Mouse (Mus musculus): ENCODE results near the gene Rusc2.

The Rusc2 gene

DNA sequence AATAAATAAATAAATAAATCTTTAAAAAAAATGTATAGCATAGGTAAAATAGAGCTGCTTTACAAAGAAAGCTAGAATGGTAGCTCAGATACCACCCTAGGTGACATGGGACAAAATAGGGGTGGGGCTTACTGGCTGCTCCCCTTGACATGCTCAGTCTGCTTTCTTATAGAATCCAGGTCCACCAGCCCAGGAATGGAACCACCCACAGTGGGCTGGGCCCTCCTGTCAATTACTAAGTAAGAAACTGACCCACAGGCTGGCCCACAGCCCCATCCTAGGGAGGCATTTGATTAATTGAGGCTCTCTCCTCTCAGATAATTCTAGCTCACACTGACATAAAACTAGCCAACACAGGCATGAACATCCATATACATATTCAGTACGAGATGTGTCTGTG is 51.1 kb downstream of the Rusc2 start:
- DNase-seq (ENCODE audit: extremely low read depth, low read depth, low spot score), result no peak

DNA sequence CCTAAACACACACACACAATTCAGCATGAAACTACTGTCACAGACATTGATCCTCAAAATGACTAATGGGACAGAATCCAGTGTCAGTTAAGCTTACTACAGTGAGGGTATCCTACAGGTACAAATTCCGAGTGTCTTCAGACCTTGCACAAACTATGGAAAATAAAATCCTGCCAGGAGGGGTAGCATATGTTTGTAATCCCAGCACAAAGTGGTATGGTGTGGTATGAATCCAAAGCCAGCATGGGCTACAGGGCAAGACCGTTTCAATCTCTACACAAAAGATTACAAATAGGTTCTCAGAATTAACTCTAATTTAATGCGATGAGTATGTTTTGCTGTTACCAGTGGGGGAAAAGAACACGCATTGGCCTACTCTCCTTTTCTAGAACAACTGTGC is 59.9 kb downstream of the Rusc2 start, which contains the start of gene Tesk1:
Gene Tesk1, plus strand, starts transcription at position 301 of the 400 bp plus-strand sequence.
- no peak for DNase-seq (ENCODE audit: extremely low read depth, low read depth, low spot score)

DNA sequence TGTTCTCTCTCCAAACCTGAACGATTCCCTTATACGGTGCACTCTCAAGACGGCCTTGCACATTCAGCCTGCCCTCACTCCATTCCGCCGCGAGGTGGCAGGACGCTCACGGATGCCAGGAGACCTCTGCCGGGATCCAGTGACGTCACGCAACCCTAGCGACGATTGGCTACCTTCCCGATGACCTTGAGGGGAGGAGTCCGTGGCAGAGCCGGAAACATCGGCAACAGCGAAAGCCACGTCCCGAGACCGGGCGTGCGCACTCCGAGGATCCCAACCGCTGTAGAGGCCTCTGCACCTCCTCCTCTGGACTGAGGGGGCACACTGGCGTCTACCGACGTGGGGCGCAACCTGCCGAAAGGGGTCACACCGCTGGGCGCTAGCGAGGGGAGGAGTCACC is 60.3 kb downstream of the Rusc2 start:
- DNase-seq (ENCODE audit: extremely low read depth, low read depth, low spot score), result peak; percentile 66

DNA sequence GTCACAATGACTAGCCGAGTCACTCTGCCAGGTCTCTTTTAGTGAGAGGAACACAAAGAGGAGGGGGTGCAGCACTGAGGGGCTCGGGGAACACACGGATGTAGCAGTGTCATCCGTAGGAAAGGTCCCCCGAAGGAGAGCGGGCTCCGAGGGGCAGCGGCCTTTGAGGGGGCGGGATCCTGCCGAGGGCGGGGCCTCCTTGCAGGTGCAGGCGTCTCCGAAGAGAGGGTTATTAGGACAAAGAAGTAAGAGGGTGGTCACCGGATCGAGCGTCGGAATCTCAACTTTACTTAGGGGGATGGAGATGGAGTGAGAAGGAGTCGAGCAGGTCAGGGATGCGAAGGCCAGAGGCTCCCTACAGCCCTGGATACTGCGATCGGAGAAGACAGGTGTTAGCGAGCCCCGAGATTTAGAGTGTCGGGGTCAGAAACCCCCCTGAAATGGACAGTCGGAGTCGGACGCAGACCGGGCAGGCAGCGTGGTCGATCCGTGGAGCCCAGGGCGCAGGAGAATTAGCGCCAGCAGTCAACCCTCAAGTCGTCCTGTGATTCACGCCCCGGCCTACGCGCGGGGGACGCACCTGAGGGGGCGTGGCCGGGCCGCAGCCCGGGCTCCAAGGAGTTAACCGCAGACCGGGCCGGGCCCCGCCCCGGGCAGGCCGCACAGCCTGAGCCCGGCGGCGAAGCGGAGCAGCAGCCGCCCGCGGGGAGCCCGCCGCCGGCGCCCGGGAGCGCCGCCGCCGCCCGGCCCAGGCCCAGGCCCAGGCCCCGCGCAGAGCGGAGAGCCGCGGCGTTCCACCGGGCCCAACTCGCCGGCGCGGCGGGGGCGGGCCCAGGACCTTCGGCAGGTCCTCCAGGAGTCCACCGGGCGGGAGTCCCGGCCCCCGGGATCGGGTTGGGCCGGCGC is 60.9 kb downstream of the Rusc2 start:
- no peak for DNase-seq (ENCODE audit: extremely low read depth, low read depth, low spot score)

DNA sequence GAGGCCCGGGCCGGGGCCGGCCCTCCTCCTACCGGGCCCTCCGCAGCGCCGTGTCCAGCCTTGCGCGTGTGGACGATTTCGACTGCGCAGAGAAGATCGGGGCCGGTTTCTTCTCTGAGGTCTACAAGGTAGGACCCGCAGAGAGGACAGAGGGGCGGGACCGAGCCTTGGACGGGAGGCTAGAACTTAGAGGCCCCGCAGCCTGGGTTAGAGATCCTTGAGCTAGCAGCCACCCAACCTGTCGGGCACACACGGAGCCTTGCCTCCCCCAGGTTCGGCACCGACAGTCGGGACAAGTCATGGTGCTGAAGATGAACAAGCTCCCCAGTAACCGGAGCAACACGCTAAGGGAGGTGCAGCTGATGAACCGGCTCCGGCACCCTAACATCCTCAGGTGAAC is 61.7 kb downstream of the Rusc2 start:
- DNase-seq (ENCODE audit: extremely low read depth, low read depth, low spot score), result no peak

DNA sequence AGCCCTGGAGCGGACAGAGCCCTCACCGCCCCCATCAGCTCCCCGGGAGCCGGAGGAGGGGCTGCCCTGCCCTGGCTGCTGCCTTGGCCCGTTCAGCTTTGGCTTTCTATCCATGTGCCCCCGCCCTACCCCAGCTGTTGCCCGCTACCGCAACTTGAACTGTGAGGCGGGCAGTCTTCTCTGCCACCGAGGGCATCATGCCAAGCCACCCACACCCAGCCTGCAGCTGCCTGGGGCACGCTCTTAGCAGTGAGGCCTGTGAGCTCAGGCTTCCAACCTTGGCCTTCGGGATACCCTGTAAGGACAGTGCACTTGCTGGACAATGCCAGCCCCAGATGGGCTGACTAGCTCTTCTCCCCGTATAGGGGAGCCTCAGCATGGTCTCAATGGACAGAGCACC is 65.5 kb downstream of the Rusc2 start:
- DNase-seq (ENCODE audit: extremely low read depth, low read depth, low spot score), result no peak

DNA sequence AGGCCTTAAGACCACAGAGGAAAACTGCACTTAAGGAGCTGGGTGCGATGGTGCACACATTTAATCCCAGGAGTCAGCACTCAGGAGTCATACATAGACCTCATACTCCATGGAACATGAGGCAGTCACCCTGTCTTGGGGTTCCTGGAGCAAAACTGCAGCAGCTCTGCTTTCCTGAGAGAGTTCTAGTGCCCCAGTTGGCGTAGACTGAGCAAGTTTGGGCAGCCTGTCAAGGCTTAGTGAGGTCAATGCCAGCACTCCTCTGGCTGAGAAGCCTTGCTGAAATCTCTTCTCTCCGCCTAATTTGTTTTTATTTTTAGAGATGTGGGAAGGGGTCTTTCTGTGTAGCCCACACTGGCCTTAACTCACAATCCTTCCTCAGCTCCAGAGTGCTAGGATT is 66.8 kb downstream of the Rusc2 start:
- DNase-seq (ENCODE audit: extremely low read depth, low read depth, low spot score), result no peak

DNA sequence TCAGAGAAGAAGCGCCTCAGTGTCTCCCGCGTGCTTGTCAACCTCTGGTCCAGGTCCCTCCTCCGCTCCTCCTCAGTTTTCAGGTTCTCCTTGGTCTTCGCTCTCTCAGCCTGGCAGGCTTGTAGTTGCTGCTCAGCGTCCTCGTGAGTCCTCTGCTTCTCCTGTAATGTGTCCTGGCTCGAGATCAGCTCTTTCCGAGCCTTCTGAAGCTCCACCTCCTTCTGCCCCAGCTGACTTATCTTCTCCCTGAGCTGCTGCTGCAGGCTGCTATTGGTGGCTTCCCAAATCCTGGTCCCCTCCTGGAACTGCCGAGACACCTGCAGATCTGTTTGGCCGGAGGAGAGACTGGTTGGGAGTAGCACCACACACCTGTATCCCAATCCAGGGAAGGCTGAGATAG is 70.5 kb downstream of the Rusc2 start:
- no peak for DNase-seq (ENCODE audit: extremely low read depth, low read depth, low spot score)

DNA sequence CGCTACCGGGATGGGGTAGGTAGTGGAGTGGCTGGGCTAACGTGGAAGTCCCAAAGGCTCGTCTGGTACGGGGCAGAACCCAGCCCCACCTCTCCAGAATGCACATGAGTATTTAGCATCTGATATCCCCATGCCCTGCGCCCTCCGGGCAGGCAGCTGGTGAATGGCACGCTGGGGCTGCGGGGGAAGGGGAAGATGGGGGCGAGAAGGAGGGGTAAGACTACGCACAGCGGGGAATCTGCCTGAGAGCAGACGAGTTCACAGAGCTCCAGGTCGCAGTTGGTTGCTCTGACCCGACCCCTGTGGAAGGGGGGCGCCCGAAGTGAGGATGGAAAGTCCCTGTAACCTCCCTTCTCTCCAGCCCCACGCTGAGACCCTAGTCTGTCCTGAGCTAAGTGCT is 71.6 kb downstream of the Rusc2 start:
- no peak for DNase-seq (ENCODE audit: extremely low read depth, low read depth, low spot score)

DNA sequence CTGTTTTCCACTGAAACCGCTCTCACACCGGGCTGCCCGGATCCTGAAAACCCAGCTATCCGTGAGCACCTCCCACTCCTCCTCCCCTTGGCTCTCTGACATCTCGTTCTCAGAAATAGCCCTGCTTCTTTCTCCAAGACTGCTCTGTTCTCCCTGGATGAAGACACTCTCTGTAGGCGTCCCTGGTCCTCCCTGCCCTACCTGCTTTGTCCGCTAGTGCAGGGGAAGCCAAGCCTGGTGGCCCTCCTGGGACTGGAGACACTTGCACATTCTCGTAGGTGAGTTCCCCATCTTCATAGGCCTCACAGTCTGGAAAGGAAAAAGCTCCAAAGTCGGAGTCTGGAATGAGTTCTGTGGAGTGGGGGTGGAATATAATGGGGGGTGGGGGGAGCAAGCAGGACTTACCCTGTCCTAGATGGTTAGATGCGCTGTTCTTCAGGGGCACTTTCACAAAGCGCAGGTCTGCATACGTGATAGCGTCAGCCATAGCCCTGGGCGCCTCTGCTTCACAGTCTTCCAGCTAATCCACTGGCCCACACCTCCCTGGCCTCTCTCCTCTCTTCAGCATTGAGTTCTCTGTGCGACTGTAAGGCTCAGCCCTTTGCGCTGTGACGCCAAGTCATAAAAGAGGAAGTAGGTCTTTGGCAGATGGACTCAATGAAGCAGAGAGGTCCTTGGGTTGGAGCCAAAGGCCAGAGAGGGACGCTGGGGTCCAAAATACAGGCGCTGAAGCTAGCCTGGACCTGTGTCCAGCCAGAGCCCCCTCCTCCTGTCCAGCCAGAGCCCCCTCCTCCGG is 72.5 kb downstream of the Rusc2 start, which contains the start of gene Cd72:
Gene Cd72, minus strand, starts transcription at position 588 of the 796 bp plus-strand sequence.
- no peak for DNase-seq (ENCODE audit: extremely low read depth, low read depth, low spot score)

DNA sequence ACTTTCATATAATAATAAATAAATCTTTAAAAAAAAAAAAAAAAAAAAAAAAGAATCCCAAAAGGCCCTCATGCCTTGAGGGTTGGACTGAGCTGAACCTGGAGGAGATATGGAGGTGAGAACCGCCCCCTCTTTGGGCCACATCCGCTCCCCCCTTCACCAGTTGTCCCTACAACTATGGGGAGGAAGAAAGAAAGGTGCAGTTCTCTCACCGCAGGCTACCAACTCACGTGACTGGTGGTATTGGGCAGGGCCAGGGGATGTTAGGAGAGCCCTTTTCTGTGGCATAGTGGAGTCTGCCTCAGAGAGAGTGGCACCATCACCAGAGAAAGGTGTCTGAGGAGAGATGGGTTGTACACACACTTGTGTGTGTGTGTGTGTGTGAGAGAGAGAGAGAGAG is 74.7 kb downstream of the Rusc2 start:
- no peak for DNase-seq (ENCODE audit: extremely low read depth, low read depth, low spot score)

DNA sequence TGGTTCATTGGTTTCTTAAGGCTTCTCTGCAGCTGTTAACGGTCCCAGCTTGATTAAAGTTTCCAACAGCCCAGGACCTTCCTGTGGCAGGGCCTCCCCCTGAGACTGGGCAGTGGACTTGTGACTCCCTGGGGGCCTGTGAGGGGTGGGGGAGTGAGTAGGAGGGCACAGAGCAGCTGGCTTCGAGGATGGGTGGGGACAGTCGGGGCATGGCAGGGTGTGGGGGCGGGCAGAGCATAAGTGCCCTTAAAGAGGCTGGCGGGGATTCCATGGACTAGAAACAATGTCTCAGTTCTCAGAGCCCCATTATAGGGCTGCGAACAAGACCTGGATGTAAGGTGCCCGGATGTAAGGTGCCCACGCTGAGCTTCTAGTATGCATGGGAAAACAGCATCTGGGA is 75.3 kb downstream of the Rusc2 start:
- DNase-seq (ENCODE audit: extremely low read depth, low read depth, low spot score), result no peak

DNA sequence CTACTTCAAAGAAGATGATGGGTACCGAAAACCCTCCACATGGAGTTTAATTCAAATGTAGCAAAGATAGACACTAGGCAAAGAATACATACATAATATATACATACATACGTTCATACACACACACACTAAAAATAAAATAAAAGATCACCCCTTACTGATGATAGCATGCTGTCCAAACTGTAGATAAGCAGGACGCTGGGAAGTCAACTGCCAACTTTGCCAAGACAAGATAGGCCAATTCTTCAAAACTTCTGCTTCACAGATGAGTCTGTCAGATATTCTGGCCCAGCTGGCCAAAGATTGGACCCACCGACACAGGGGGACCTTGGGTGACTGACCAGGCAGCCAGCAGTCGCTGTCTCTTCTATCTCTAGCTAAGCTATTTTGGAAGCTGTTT is 81.3 kb downstream of the Rusc2 start:
- no peak for DNase-seq (ENCODE audit: extremely low read depth, low read depth, low spot score)

DNA sequence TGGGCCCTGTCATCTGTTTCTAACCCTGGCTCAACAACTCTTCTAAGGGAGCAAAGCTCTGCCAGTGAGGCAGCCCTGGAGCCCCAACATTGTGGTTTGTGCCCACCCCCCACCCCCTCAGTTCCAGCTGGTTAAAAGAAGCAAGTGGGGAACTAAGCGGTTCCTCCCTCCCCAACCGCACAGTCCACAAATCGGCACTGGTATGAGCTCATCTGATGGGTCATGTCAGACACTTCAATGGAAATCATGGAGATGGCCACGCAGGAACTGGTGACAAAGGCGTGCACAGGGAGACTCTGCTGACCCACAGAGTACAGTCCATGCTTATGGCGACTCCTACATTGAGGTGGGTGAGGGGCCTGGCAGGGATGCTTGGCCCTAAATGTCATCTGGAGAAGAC is 84.2 kb downstream of the Rusc2 start:
- no peak for DNase-seq (ENCODE audit: extremely low read depth, low read depth, low spot score)

DNA sequence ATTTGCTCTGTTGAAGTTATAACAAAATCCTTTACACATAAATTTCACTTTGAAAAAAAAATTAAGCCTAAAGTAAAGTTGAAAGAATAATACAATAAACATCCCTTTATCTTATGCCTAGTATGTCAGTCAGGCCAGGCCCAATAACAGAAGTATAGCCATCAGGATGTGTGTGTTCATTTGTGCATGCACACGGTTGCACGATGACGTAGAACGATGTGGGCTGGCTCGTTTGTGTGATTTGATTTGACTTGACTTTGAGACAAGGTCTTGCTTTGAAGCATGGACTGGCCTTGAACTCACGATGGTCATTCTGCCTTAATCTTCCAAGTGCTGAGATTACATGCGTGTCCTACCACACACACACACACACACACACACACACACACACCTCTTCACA is 85.1 kb downstream of the Rusc2 start:
- no peak for DNase-seq (ENCODE audit: extremely low read depth, low read depth, low spot score)

DNA sequence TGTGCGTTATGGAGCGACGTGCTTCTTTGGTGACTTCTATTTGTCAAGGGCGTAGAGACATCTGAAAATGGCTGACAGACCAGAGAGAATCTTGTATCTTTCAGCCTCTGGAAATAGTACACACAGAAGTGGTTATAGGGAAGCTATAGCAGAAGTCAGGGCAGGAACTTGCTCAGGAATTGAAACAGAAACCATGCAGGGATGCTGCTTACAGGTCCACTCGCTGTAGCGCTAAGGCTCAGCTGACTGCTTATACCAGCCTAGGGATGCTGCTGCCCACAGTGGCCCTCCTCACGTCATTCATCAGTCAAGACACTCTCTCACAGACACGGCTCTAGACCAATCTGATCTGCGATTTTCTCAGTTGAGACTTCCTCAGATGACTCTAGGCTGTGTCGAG is 88.5 kb downstream of the Rusc2 start:
- DNase-seq (ENCODE audit: extremely low read depth, low read depth, low spot score), result no peak

DNA sequence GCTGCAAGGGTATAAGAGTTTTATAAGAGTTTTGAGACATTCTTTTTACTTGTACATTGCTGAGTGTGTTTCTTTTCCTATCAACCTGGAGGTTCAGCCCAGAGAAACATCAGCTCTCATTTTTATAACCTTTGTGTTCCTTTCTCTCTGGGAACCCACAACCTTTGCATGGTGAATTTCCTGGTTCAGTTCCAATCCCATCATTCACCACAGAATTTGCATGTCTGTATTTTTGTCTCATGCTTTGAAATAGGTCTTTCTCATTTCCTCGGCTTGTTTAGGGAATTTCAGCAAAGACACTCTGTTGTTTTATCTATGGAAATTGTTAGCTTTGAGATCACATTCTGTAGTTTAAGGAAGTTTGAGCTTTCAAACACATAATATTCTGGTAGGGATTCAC is 91.9 kb downstream of the Rusc2 start:
- DNase-seq (ENCODE audit: extremely low read depth, low read depth, low spot score), result no peak

DNA sequence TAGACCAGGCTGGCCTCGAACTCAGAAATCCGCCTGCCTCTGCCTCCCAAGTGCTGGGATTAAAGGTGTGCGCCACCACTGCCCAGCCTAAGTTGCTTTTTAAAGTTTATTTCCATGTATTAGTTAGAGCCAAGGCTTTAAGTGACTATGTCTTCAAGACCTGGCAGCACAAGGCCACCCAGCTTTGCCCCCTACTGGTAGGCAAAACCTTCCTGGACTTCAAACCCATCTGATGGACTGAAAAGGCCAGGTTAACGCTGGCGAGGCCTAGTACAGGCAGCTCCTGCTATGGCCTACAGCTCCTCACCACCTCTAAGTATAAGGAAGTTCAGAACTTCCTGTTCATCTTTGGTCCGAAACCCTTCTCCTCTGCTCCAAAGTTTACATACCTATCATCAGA is 94.8 kb downstream of the Rusc2 start:
- no peak for DNase-seq (ENCODE audit: extremely low read depth, low read depth, low spot score)
